Comparison of ENCODE assay signal across 8 mouse cellular contexts in genomic region chr12:86807795-86808128, GRCm38 (mm10).
DNase-seq lines count a peak whose midpoint lies in the region; ATAC-seq lines count a peak whose summit lies in the region.
"Had no signal": no experiment of that assay in that cellular context is flagged by ENCODE, and none has a peak within 500 bp of the region (broad histone marks: within the 10 kb centered on the region; RNA-seq: fewer than 3 reads in every experiment).

No protein-coding gene starts in this region.

- no peak overlapping the region for H3K4me3 ChIP-seq in lung, embryonic 15.5 days
- no peak overlapping the region for H3K4me3 ChIP-seq in forebrain, embryonic 12.5 days (replicated peaks)
- no peak overlapping the region for H3K4me3 ChIP-seq in limb, embryonic 11.5 days (ENCODE audit: low read depth, low read length)
- H3K4me3 ChIP-seq in stomach, embryonic 16.5 days (replicated peaks; ENCODE audit: low read length) = no peak overlapping the region
- H3K4me3 ChIP-seq: liver, embryonic 13.5 days had no signal

- no peak for DNase-seq in lung, postnatal 36 days
- no peak for DNase-seq in limb, embryonic 11.5 days (ENCODE audit: low spot score)
- no peak for DNase-seq in left cerebral cortex, postnatal 25 days (ENCODE audit: low spot score in 2 of 2)
- DNase-seq: liver, embryonic 13.5 days had no signal

- peaks cover 75% of the 10 kb centered on the region for H3K4me1 ChIP-seq in lung, embryonic 15.5 days
- peaks cover 93% of the 10 kb centered on the region for H3K4me1 ChIP-seq in forebrain, embryonic 12.5 days
- peaks cover 45% of the 10 kb centered on the region for H3K4me1 ChIP-seq in limb, embryonic 11.5 days (ENCODE audit: control insufficient read depth, insufficient read depth, low read length)
- H3K4me1 ChIP-seq in stomach, embryonic 16.5 days (ENCODE audit: control insufficient read depth, insufficient read depth, low read length) = peaks cover 56% of the 10 kb centered on the region

- no peak overlapping the region for H3K9ac ChIP-seq in lung, embryonic 15.5 days
- H3K9ac ChIP-seq in forebrain, embryonic 12.5 days = peak overlapping the region; percentile 9; the same call in 1 of the 2 replicates
- peak overlapping the region; percentile 37; the same call in 1 of the 2 replicates for H3K9ac ChIP-seq in limb, embryonic 11.5 days (ENCODE audit: low read length)
- 0 out of 2 replicates have a peak overlapping the region, but pooled peaks have one; percentile 32 for H3K9ac ChIP-seq in stomach, embryonic 16.5 days (ENCODE audit: low read length)
- H3K9ac ChIP-seq: liver, embryonic 13.5 days had no signal

- H3K27me3 ChIP-seq in lung, embryonic 15.5 days = no peaks in the 10 kb centered on the region
- H3K27me3 ChIP-seq in forebrain, embryonic 12.5 days = peaks cover 4% of the 10 kb centered on the region; the same call in 1 of the 2 replicates
- no peaks in the 10 kb centered on the region for H3K27me3 ChIP-seq in limb, embryonic 11.5 days (ENCODE audit: control insufficient read depth, insufficient read depth, low read length)
- H3K27me3 ChIP-seq in stomach, embryonic 16.5 days (ENCODE audit: control insufficient read depth, insufficient read depth, low read length) = no peaks in the 10 kb centered on the region

- peak overlapping the region; percentile 62; the same call in 1 of the 2 replicates for H3K27ac ChIP-seq in lung, embryonic 15.5 days
- peak overlapping the region; percentile 98 for H3K27ac ChIP-seq in forebrain, embryonic 12.5 days
- H3K27ac ChIP-seq in limb, embryonic 11.5 days (replicated peaks; ENCODE audit: low read depth, low read length) = peak overlapping the region; percentile 89
- peak overlapping the region; percentile 48; the same call in 1 of the 2 replicates for H3K27ac ChIP-seq in stomach, embryonic 16.5 days (ENCODE audit: low read length)
- H3K27ac ChIP-seq: liver, embryonic 13.5 days had no signal

- no peak for ATAC-seq in lung, embryonic 15.5 days (ENCODE audit: borderline replicate concordance, extremely low read depth, low FRiP score, low TSS enrichment)
- ATAC-seq in forebrain, embryonic 12.5 days (ENCODE audit: low FRiP score) = peak; percentile 3; the same call in 1 of the 2 replicates
- ATAC-seq in limb, embryonic 11.5 days (ENCODE audit: insufficient number of reproducible peaks, low FRiP score, low TSS enrichment, low read depth) = no peak
- no peak for ATAC-seq in stomach, embryonic 16.5 days (ENCODE audit: insufficient read depth, low FRiP score)
- ATAC-seq in granulocyte monocyte progenitor cell, adult 5-6 weeks (replicated peaks; ENCODE audit: poor library complexity, severe bottlenecking) = no peak

- no peak overlapping the region for H3K4me2 ChIP-seq in lung, embryonic 15.5 days
- H3K4me2 ChIP-seq in forebrain, embryonic 12.5 days = peak overlapping the region; percentile 50
- H3K4me2 ChIP-seq in limb, embryonic 11.5 days (ENCODE audit: low read depth, severe bottlenecking) = peak overlapping the region; percentile 66; the same call in 1 of the 2 replicates
- no peak overlapping the region for H3K4me2 ChIP-seq in stomach, embryonic 16.5 days (ENCODE audit: low read depth, low read length)
- H3K4me2 ChIP-seq: liver, embryonic 13.5 days had no signal

- WGBS in lung, embryonic 15.5 days = 19% methylated on average over 4 of the region's 4 CpGs
- 20% methylated on average over 4 of the region's 4 CpGs for WGBS in forebrain, embryonic 12.5 days
- 41% methylated on average over 4 of the region's 4 CpGs for WGBS in limb, embryonic 11.5 days
- whole genome bisulfite sequencing in stomach, embryonic 16.5 days = 38% methylated on average over 4 of the region's 4 CpGs

- intact Hi-C loops in left cerebral cortex, postnatal 25 days (cut with DNase I) = no loop called here

- no peaks in the 10 kb centered on the region for H3K36me3 ChIP-seq in lung, embryonic 15.5 days
- no peaks in the 10 kb centered on the region for H3K36me3 ChIP-seq in forebrain, embryonic 12.5 days (replicated peaks)
- H3K36me3 ChIP-seq in limb, embryonic 11.5 days (ENCODE audit: control insufficient read depth, insufficient read depth, low read length) = no peaks in the 10 kb centered on the region
- no peaks in the 10 kb centered on the region for H3K36me3 ChIP-seq in stomach, embryonic 16.5 days (ENCODE audit: control insufficient read depth, insufficient read depth, low read length)
- H3K36me3 ChIP-seq: liver, embryonic 13.5 days had no signal

- H3K9me3 ChIP-seq in lung, embryonic 15.5 days = no peaks in the 10 kb centered on the region
- no peaks in the 10 kb centered on the region for H3K9me3 ChIP-seq in forebrain, embryonic 12.5 days
- no peaks in the 10 kb centered on the region for H3K9me3 ChIP-seq in limb, embryonic 11.5 days (ENCODE audit: control insufficient read depth, low read length)
- H3K9me3 ChIP-seq in stomach, embryonic 16.5 days (replicated peaks; ENCODE audit: control insufficient read depth, low read length) = no peaks in the 10 kb centered on the region
- H3K9me3 ChIP-seq: liver, embryonic 13.5 days had no signal

Comparison
In these comparisons a context has a peak if more than half of its experiments do, and no peak if none do; other contexts are left out.
1. H3K27ac ChIP-seq: peak in every context shown above with its lines; median percentile 98 in forebrain, embryonic 12.5 days; 89 in limb, embryonic 11.5 days; 62 in lung, embryonic 15.5 days; 48 in stomach, embryonic 16.5 days.
2. H3K4me2 ChIP-seq: peak in forebrain, embryonic 12.5 days (single experiment) and limb, embryonic 11.5 days (single experiment); none in lung, embryonic 15.5 days (single experiment) and stomach, embryonic 16.5 days (single experiment).